Mouse (Mus musculus): ENCODE measurements around the gene Ccdc51.
"Not testable (repeated sequence)": the region's sequence is repeated elsewhere in the genome, so short reads cannot be mapped to it uniquely, and the experiment has no call there.

The Ccdc51 gene

GRCm38 (mm10) chr9:109127076-109127475 is 44.8 kb downstream of the Ccdc51 start:
- DNase-seq, result no peak

- DNase-seq, result peak; percentile 61
Observed at GRCm38 (mm10) chr9:109128211-109128610, 45.9 kb downstream of the Ccdc51 start.

GRCm38 (mm10) chr9:109130076-109130475 is 47.8 kb downstream of the Ccdc51 start:
- DNase-seq, result no peak

- not testable (repeated sequence) for DNase-seq
Observed at GRCm38 (mm10) chr9:109140414-109140813, 58.1 kb downstream of the Ccdc51 start.
